Mouse (Mus musculus) lung, adult 2 months (tissue): ENCODE measurements around the gene B230217C12Rik. TPM values are rescaled to one million over a fixed set of nuclear protein-coding genes. Genes with fewer than 3 reads are reported as not detected.

Experiments used
- DNase-seq: peaks from one replicate; pipeline ENCODE4 v3.0.0; 2022
- H3K4me1 ChIP-seq: fragments of 200-500 bp; 2 replicates; pipeline ENCODE4 v1.6.1; 2011; ENCODE audit warnings: low read length; ENCODE audit not compliant: control insufficient read depth, insufficient read depth
- H3K4me3 ChIP-seq: fragments of 200-500 bp; replicated peaks from 2 replicates; pipeline ENCODE3; 2011; ENCODE audit warnings: low read depth, mild to moderate bottlenecking, control low read depth, low read length; ENCODE audit errors: extremely low read depth
- CTCF ChIP-seq: fragments of 200-500 bp; IDR thresholded peaks from 2 replicates; pipeline ENCODE4 v1.5.1; 2011; ENCODE audit warnings: mild to moderate bottlenecking, low read length, control low read depth; ENCODE audit not compliant: insufficient read depth
- POLR2A ChIP-seq: fragments of 200-500 bp; IDR thresholded peaks from 2 replicates; pipeline ENCODE4 v1.6.1; 2011; ENCODE audit warnings: low read depth, mild to moderate bottlenecking, control low read depth, low read length, borderline replicate concordance; ENCODE audit errors: extremely low read depth
- WGBS: fragments of 180-500 bp; shearing (Covaris S2); methylation state at CpG from one replicate; pipeline ENCODE4 v1.1.7; 2018; 5-methylcytosine and 5-hydroxymethylcytosine counted together
- polyA plus RNA-seq: library from polyadenylated mRNA; depleted of rRNA; stranded (reverse); fragments of >200 nt; gene quantifications from 2 replicates; pipeline ENCODE4 v1.2.3, GENCODE M21; 2012

The B230217C12Rik gene
- polyA plus RNA-seq, 1 experiment, result 4.5 TPM

DNA sequence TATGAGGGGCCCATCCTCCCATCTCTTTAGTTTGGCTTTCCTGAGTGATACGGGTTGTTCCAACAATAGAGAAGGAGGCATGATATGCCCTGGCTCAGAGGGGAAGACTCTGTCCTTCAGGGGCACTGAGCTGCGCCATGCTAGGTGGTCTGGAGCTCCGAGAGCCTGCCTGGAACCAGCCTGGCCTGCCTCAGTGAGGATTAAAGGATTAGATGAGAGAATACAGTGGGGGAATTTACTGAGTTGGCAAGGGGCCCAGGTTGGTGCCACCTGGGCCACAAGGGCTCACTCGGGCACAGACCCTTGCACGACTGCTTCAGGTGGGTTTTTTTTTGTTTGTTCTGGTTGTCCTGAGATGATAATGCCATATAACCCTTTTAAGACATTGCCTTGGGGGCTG, 24.4 kb upstream of the B230217C12Rik start:
- Histone ChIP-seq H3K4me3 (no peak overlapping the region), H3K4me1 (peaks cover 61% of the 10 kb centered on the region)
- DNase-seq, result no peak
- no peak for TF ChIP-seq POLR2A
- no peak for TF ChIP-seq CTCF
- WGBS, result 64% methylated on average over 5 of the region's 5 CpGs

DNA sequence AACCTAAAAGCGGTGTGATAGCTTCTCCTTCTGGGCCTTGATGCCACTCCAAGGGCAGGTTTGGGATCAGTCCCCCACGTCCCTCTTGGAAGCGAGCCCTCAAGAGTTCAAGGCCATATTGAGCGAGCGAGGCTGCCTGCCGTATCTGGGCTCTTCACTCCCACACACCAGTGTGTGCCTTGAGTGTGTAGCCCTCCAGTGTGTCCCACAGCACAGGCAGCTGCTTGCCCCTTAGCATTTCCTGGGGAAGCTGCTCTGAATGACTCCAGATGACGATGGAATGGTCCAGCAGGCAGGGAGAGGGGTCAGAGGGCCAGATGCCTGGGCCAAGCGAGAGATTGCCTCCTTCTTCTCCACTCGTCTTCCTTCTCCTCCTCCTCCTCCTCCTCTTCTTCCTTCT, 23.7 kb upstream of the B230217C12Rik start:
- DNase-seq, result no peak
- Histone ChIP-seq H3K4me3 (no peak overlapping the region), H3K4me1 (peaks cover 63% of the 10 kb centered on the region)
- 37% methylated on average over 9 of the region's 9 CpGs for WGBS
- TF ChIP-seq CTCF (no peak), POLR2A (no peak)

DNA sequence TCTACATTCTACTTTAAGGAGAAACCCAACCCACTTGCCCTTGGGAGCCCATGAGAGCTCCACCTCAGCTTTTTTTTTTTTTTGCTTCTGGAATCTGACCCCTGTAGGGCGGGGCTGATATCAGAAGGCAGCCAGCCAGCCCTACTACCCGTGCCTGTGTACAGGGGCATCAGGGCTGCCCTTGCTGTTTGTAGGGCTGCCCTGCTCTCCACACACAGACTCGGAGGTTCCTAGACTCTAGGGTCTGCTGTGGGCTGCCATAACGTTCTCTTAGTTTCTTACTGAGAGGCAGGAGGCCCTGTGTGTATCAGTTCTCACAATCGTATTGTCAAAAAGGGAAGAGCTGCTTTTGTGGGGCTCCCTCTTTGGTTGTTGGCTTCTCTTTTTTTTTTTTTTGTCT, 23.2 kb upstream of the B230217C12Rik start:
- no peak overlapping the region for H3K4me3 ChIP-seq
- peaks cover 63% of the 10 kb centered on the region for H3K4me1 ChIP-seq
- DNase-seq, result no peak
- TF ChIP-seq POLR2A, result no peak
- TF ChIP-seq CTCF, result no peak
- 28% methylated on average over 5 of the region's 5 CpGs for WGBS

- 60% methylated on average over 6 of the region's 6 CpGs for WGBS
- no peak for DNase-seq
- TF ChIP-seq CTCF (no peak), POLR2A (no peak)
- peaks cover 65% of the 10 kb centered on the region for H3K4me1 ChIP-seq
- H3K4me3 ChIP-seq, result no peak overlapping the region
These were observed 22.6 kb upstream of the B230217C12Rik start for GRCm38 (mm10) chr11:97818003-97818402.

DNA sequence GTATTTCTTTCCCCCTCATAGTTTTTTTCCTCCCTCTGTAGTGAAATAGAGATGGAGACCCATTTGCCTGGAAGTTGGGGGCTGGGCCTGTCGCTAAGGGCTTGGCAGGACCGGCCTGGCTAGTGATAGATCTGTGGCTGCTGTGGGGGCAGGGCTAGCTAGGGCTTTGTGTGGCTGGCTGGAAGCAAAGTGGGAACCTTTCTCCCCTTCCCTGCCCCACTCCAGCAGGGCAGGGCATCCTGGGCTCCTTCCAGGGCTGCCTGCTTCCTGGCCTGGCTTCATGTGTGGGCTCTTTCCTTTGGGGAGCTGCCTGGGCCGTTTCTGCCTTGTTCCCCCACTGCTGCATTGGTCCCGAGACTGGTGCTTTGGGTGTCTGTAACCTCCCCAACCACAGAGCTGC, 22.0 kb upstream of the B230217C12Rik start:
- Histone ChIP-seq H3K4me1 (peaks cover 63% of the 10 kb centered on the region), H3K4me3 (no peak overlapping the region)
- no peak for DNase-seq
- TF ChIP-seq CTCF (no peak), POLR2A (no peak)
- 13% methylated on average over 4 of the region's 4 CpGs for WGBS

- WGBS, result 38% methylated on average over 4 of the region's 4 CpGs
- Histone ChIP-seq H3K4me3 (no peak overlapping the region), H3K4me1 (peaks cover 61% of the 10 kb centered on the region)
- DNase-seq, result no peak
- TF ChIP-seq POLR2A, result no peak
- no peak for TF ChIP-seq CTCF
These were observed 21.5 kb upstream of the B230217C12Rik start for GRCm38 (mm10) chr11:97819102-97819501.

DNA sequence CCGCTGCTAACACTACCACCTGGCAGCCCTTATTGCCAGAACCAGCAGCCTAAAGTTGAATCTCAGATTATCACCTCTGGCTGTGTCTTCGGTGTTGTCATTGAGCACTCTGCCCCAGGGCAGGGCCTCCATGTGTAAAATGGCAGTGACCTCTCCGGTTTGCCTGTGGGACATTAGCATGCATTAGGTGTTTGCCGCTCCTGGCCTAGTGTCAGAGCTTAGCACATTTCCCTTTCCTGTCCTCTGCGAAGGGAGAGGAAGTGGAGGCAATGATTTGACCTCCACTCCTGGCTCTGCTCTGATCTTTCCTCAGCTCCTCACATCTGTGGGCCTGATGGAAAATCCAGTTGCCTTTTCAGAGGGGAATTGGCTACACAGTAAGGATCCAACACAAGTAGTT, 20.7 kb upstream of the B230217C12Rik start:
- Histone ChIP-seq H3K4me1 (peaks cover 68% of the 10 kb centered on the region), H3K4me3 (no peak overlapping the region)
- WGBS, result 51% methylated on average over 5 of the region's 5 CpGs
- TF ChIP-seq CTCF (no peak), POLR2A (no peak)
- no peak for DNase-seq

- Histone ChIP-seq H3K4me1 (peaks cover 76% of the 10 kb centered on the region), H3K4me3 (no peak overlapping the region)
- 22% methylated on average over 4 of the region's 4 CpGs for WGBS
- no peak for TF ChIP-seq POLR2A
- TF ChIP-seq CTCF, result no peak
- no peak for DNase-seq
These were observed 19.7 kb upstream of the B230217C12Rik start for GRCm38 (mm10) chr11:97820840-97821239.

GRCm38 (mm10) chr11:97821401-97822064, 19.0 kb upstream of the B230217C12Rik start:
- TF ChIP-seq CTCF (no peak), POLR2A (no peak)
- WGBS, result 70% methylated on average over 8 of the region's 8 CpGs
- DNase-seq, result no peak
- Histone ChIP-seq H3K4me1 (peaks cover 71% of the 10 kb centered on the region), H3K4me3 (no peak overlapping the region)

GRCm38 (mm10) chr11:97822840-97823603, 17.6 kb upstream of the B230217C12Rik start:
- H3K4me3 ChIP-seq, result no peak overlapping the region
- no peak for DNase-seq
- 53% methylated on average over 20 of the region's 20 CpGs for WGBS
- H3K4me1 ChIP-seq, result peaks cover 64% of the 10 kb centered on the region
- TF ChIP-seq POLR2A (no peak), CTCF (no peak)
